Mouse (Mus musculus): ENCODE measurements around the gene Uck2. TPM values are rescaled to one million over a fixed set of nuclear protein-coding genes. Genes with fewer than 3 reads are reported as not detected.

Uck2 gene
- polyA plus RNA-seq, 2 experiments, result 15.3 to 42.6 TPM

GRCm38 (mm10) chr1:167273380-167274163 is 11.5 kb downstream of the Uck2 start:
- H3K27me3 ChIP-seq (ENCODE audit: control insufficient read depth, insufficient read depth, low read length), result no peaks in the 10 kb centered on the region
- H3K4me3 ChIP-seq (ENCODE audit: insufficient read depth in 1 of 2, low read depth in 2 of 2, low read length in 2 of 2), result no peak overlapping the region
- TF ChIP-seq EP300 (IDR thresholded peaks at IDR 0.05; ENCODE audit: low read depth) (peak; percentile 51), CTCF (IDR thresholded peaks at IDR 0.05; ENCODE audit: low read depth) (no peak)
- DNase-seq (ENCODE audit: low read depth in 3 of 3, low spot score in 3 of 3) (no peak), ATAC-seq (ENCODE audit: insufficient read depth) (peak; percentile 36)
- H3K9ac ChIP-seq (replicated peaks), result peak overlapping the region; percentile 23; the same call in 1 of the 2 replicates
- peak overlapping the region; percentile 45 for H3K4me2 ChIP-seq (ENCODE audit: low read depth)
- H3K9me3 ChIP-seq (ENCODE audit: control insufficient read depth, low read length), result no peaks in the 10 kb centered on the region
- no peaks in the 10 kb centered on the region for H3K36me3 ChIP-seq (replicated peaks; ENCODE audit: control insufficient read depth, insufficient read depth, low read depth)
- WGBS (ENCODE audit: insufficient replicate concordance), result 19% methylated on average over 14 of the region's 14 CpGs
- peaks cover 52 to 62% of the 10 kb centered on the region in 2 experiments for H3K4me1 ChIP-seq (replicated peaks; ENCODE audit: control insufficient read depth in 2 of 2, insufficient read depth in 2 of 2, low read length in 1 of 2)
- peak overlapping the region; percentile 38 for H3K27ac ChIP-seq

- no peaks in the 10 kb centered on the region for H3K27me3 ChIP-seq (ENCODE audit: control insufficient read depth, insufficient read depth, low read length)
- ATAC-seq (ENCODE audit: insufficient read depth), result peak; percentile 10; the same call in 1 of the 2 replicates
- peak overlapping the region; percentile 57 for H3K9ac ChIP-seq (replicated peaks)
Observed at GRCm38 (mm10) chr1:167271841-167272240, 13.3 kb downstream of the Uck2 start.

GRCm38 (mm10) chr1:167271304-167271703 is 13.8 kb downstream of the Uck2 start:
- Histone ChIP-seq H3K4me2 (ENCODE audit: low read depth) (peak overlapping the region; percentile 64), H3K4me3 (ENCODE audit: insufficient read depth in 1 of 2, low read depth in 2 of 2, low read length in 2 of 2) (0 out of 4 replicates have a peak overlapping the region, but pooled peaks of 1 of the 2 experiments have one; percentile 14), H3K27ac (peak overlapping the region; percentile 86), H3K36me3 (replicated peaks; ENCODE audit: control insufficient read depth, insufficient read depth, low read depth) (no peaks in the 10 kb centered on the region), H3K27me3 (ENCODE audit: control insufficient read depth, insufficient read depth, low read length) (no peaks in the 10 kb centered on the region), H3K9me3 (ENCODE audit: control insufficient read depth, low read length) (no peaks in the 10 kb centered on the region), H3K4me1 (replicated peaks; ENCODE audit: control insufficient read depth in 2 of 2, insufficient read depth in 2 of 2, low read length in 1 of 2) (peaks cover 54 to 67% of the 10 kb centered on the region in 2 experiments), H3K9ac (replicated peaks) (peak overlapping the region; percentile 57)
- DNase-seq (ENCODE audit: low read depth in 3 of 3, low spot score in 3 of 3) (peak; percentile 67 to 79 (median 73)), ATAC-seq (ENCODE audit: insufficient read depth) (peak; percentile 87)
- WGBS (ENCODE audit: insufficient replicate concordance), result 3% methylated on average over 4 of the region's 4 CpGs
- TF ChIP-seq CTCF (IDR thresholded peaks at IDR 0.05; ENCODE audit: low read depth) (no peak), EP300 (IDR thresholded peaks at IDR 0.05; ENCODE audit: low read depth) (peak; percentile 92)

More at GRCm38 (mm10) chr1:167271841-167272240, 13.3 kb downstream of the Uck2 start:
- Histone ChIP-seq H3K4me1 (replicated peaks; ENCODE audit: control insufficient read depth in 2 of 2, insufficient read depth in 2 of 2, low read length in 1 of 2) (peaks cover 54 to 67% of the 10 kb centered on the region in 2 experiments), H3K36me3 (replicated peaks; ENCODE audit: control insufficient read depth, insufficient read depth, low read depth) (no peaks in the 10 kb centered on the region), H3K9me3 (ENCODE audit: control insufficient read depth, low read length) (no peaks in the 10 kb centered on the region), H3K4me3 (ENCODE audit: insufficient read depth in 1 of 2, low read depth in 2 of 2, low read length in 2 of 2) (no peak overlapping the region), H3K4me2 (ENCODE audit: low read depth) (peak overlapping the region; percentile 64), H3K27ac (peak overlapping the region; percentile 86)
- TF ChIP-seq CTCF (IDR thresholded peaks at IDR 0.05; ENCODE audit: low read depth) (no peak), EP300 (IDR thresholded peaks at IDR 0.05; ENCODE audit: low read depth) (no peak)
- 34% methylated on average over 8 of the region's 8 CpGs for WGBS (ENCODE audit: insufficient replicate concordance)
- DNase-seq (ENCODE audit: low read depth in 3 of 3, low spot score in 3 of 3), result no peak

DNA sequence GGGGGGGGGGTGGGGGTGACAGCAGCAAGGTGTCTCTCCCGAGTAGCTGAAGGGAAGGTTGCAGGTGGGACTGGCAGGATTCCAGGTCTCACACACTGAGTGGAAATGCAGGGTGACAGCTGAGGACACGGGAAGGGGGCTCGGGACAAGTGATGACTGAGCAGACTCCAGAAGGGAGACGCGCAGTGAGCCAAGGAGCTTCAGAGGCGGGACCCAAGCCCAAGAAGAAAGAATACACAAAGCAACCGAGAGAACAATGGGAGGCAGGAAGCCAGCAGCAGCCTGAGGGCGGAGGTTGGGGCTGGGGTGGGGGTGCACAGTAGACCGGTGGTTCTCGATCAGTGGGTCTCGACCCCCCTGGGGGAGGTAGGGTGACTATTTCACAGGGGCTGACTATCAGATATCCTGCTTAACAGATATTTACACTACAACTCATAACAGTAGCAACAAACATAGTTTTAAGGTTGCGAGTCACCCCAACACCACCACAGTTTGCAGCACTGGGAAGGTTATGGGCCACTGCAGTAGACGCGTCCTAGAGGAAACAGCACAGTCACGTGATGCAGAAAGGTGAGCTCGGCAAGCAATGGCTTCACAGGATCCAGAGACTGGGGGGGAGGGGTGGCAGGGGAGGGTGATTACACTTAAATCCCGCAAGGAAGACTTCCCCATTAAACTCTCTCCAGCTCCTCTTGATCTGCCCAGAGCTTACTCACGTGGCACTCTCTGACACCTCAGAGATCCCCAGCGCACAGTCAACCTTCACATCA is 14.6 kb downstream of the Uck2 start:
- Histone ChIP-seq H3K4me1 (replicated peaks; ENCODE audit: control insufficient read depth in 2 of 2, insufficient read depth in 2 of 2, low read length in 1 of 2) (peaks cover 54 to 67% of the 10 kb centered on the region in 2 experiments), H3K9ac (replicated peaks) (no peak overlapping the region; the same call in 1 of the 2 replicates), H3K27ac (peak overlapping the region; percentile 86), H3K4me3 (ENCODE audit: insufficient read depth in 1 of 2, low read depth in 2 of 2, low read length in 2 of 2) (no peak overlapping the region; a peak in 1 of 4 replicates), H3K9me3 (ENCODE audit: control insufficient read depth, low read length) (no peaks in the 10 kb centered on the region), H3K4me2 (ENCODE audit: low read depth) (peak overlapping the region; percentile 64), H3K36me3 (replicated peaks; ENCODE audit: control insufficient read depth, insufficient read depth, low read depth) (no peaks in the 10 kb centered on the region), H3K27me3 (ENCODE audit: control insufficient read depth, insufficient read depth, low read length) (no peaks in the 10 kb centered on the region)
- TF ChIP-seq CTCF (IDR thresholded peaks at IDR 0.05; ENCODE audit: low read depth) (no peak), EP300 (IDR thresholded peaks at IDR 0.05; ENCODE audit: low read depth) (no peak)
- DNase-seq (ENCODE audit: low read depth in 3 of 3, low spot score in 3 of 3) (no peak), ATAC-seq (ENCODE audit: insufficient read depth) (peak; percentile 44)
- 27% methylated on average over 19 of the region's 19 CpGs for WGBS (ENCODE audit: insufficient replicate concordance)

Data from liver, embryonic 14.5 days (tissue).